Mouse (Mus musculus) forebrain, embryonic 10.5 days (tissue): ENCODE measurements at regions not wholly inside any gene's neighbourhood (a gene's known extent, or its start where the extent isn't known, plus 50 kb on each side); places are given as distances from the start of the nearest gene placed in this dataset.

ENCODE experiments used
- DNase-seq: peaks from one replicate; pipeline ENCODE4 v3.0.0-alpha.2; 2017; ENCODE audit warnings: low spot score; ENCODE audit errors: extremely low spot score
- H3K27ac ChIP-seq: fragments of 300-500 bp; sonication (generic); 2 replicates; pipeline ENCODE4 v1.5.1; 2016; ENCODE audit warnings: mild to moderate bottlenecking
- H3K27me3 ChIP-seq: fragments of 300-500 bp; sonication (generic); 2 replicates; pipeline ENCODE4 v1.6.1; 2016; ENCODE audit warnings: mild to moderate bottlenecking; ENCODE audit not compliant: poor library complexity, severe bottlenecking
- H3K36me3 ChIP-seq: fragments of 300-500 bp; sonication (generic); replicated peaks from 2 replicates; pipeline ENCODE4 v1.6.1; 2016; ENCODE audit warnings: mild to moderate bottlenecking, moderate library complexity
- H3K4me1 ChIP-seq: fragments of 300-500 bp; sonication (generic); 2 replicates; pipeline ENCODE4 v1.6.1; 2016
- H3K4me3 ChIP-seq: fragments of 300-500 bp; sonication (generic); 2 replicates; pipeline ENCODE4 v1.5.1; 2016; ENCODE audit warnings: mild to moderate bottlenecking, moderate library complexity
- H3K9me3 ChIP-seq: fragments of 300-500 bp; sonication (generic); 2 replicates; pipeline ENCODE4 v1.6.1; 2016; ENCODE audit warnings: mild to moderate bottlenecking, moderate library complexity
- WGBS: fragments of 180-500 bp; shearing (Covaris S2); methylation state at CpG from one replicate; pipeline ENCODE4 v1.1.7; 2016; 5-methylcytosine and 5-hydroxymethylcytosine counted together

- Histone ChIP-seq H3K4me1 (no peaks in the 10 kb centered on the region), H3K27ac (no peak overlapping the region), H3K4me3 (no peak overlapping the region), H3K36me3 (no peaks in the 10 kb centered on the region), H3K27me3 (no peaks in the 10 kb centered on the region), H3K9me3 (no peaks in the 10 kb centered on the region)
- no peak for DNase-seq
Observed at GRCm38 (mm10) chrX:129272135-129272534, 477.4 kb upstream of the Diaph2 start.

- Histone ChIP-seq H3K4me1 (no peaks in the 10 kb centered on the region), H3K27ac (no peak overlapping the region), H3K27me3 (no peaks in the 10 kb centered on the region), H3K4me3 (no peak overlapping the region), H3K9me3 (no peaks in the 10 kb centered on the region), H3K36me3 (no peaks in the 10 kb centered on the region)
- DNase-seq: peak; percentile 28
- 45% methylated on average over 5 of the region's 5 CpGs for WGBS
Observed at GRCm38 (mm10) chrX:129303987-129304386, 445.6 kb upstream of the Diaph2 start.

GRCm38 (mm10) chrX:129309380-129309779 lies 440.2 kb upstream of the Diaph2 start:
- no peak for DNase-seq
- no peaks in the 10 kb centered on the region for H3K4me1 ChIP-seq
- no peaks in the 10 kb centered on the region for H3K9me3 ChIP-seq
- no peak overlapping the region for H3K4me3 ChIP-seq
- no peaks in the 10 kb centered on the region for H3K36me3 ChIP-seq
- no peak overlapping the region for H3K27ac ChIP-seq
- H3K27me3 ChIP-seq: no peaks in the 10 kb centered on the region

GRCm38 (mm10) chrX:129329441-129329840 lies 420.1 kb upstream of the Diaph2 start:
- no peaks in the 10 kb centered on the region for H3K9me3 ChIP-seq
- no peaks in the 10 kb centered on the region for H3K36me3 ChIP-seq
- no peaks in the 10 kb centered on the region for H3K27me3 ChIP-seq
- H3K27ac ChIP-seq: no peak overlapping the region
- DNase-seq: no peak
- 70% methylated on average over 1 of the region's 1 CpGs for whole genome bisulfite sequencing
- H3K4me1 ChIP-seq: no peaks in the 10 kb centered on the region
- no peak overlapping the region for H3K4me3 ChIP-seq

- no peaks in the 10 kb centered on the region for H3K4me1 ChIP-seq
- H3K36me3 ChIP-seq: no peaks in the 10 kb centered on the region
- no peak for DNase-seq
- H3K27ac ChIP-seq: no peak overlapping the region
- no peaks in the 10 kb centered on the region for H3K27me3 ChIP-seq
- no peak overlapping the region for H3K4me3 ChIP-seq
- WGBS: 90% methylated on average over 1 of the region's 1 CpGs
- no peaks in the 10 kb centered on the region for H3K9me3 ChIP-seq
Observed at GRCm38 (mm10) chrX:129332810-129333209, 416.7 kb upstream of the Diaph2 start.
